Mouse (Mus musculus) heart, postnatal 14 days (tissue): Measurements from ENCODE around the gene Ube2r2. TPM values are rescaled to one million over a fixed set of nuclear protein-coding genes. Genes with fewer than 3 reads are reported as not detected.

Source experiments
- DNase-seq, 2 experiments: peaks; one replicate each; pipeline ENCODE4 v3.0.0; 2021 to 2022
- intact Hi-C: fragments of 180-260 bp; cut with DNase I; formaldehyde crosslinking; loops from one replicate; pipeline ENCODE4 v1.15.1; 2025
- long read RNA-seq, 2 experiments: library from polyadenylated mRNA; stranded (forward); transcript quantifications; one replicate each; pipeline ENCODE4 v2.0.0; 2021
- total RNA-seq, 2 experiments: library from RNA; stranded (reverse); gene quantifications; 2 replicates each; pipeline ENCODE4 v1.2.3; 2021

Ube2r2 gene
- 100 to 1,000 TPM; 121 to 132 TPM for total RNA-seq
- long read RNA-seq, experiment 1, transcript Ube2r2-201 (5 exons, 3,600 nt): major isoform, 258 of 267 reads
- long read RNA-seq, experiment 1, partial matches to known transcripts: 2 of 267 reads
- long read RNA-seq, experiment 1, other reads (novel, unspliced or antisense): 7 of 267 reads
- long read RNA-seq, experiment 2, transcript Ube2r2-201 (5 exons, 3,600 nt): major isoform, 193 of 199 reads
- long read RNA-seq, experiment 2, partial matches to known transcripts: 4 of 199 reads
- long read RNA-seq, experiment 2, other reads (novel, unspliced or antisense): 2 of 199 reads

DNA sequence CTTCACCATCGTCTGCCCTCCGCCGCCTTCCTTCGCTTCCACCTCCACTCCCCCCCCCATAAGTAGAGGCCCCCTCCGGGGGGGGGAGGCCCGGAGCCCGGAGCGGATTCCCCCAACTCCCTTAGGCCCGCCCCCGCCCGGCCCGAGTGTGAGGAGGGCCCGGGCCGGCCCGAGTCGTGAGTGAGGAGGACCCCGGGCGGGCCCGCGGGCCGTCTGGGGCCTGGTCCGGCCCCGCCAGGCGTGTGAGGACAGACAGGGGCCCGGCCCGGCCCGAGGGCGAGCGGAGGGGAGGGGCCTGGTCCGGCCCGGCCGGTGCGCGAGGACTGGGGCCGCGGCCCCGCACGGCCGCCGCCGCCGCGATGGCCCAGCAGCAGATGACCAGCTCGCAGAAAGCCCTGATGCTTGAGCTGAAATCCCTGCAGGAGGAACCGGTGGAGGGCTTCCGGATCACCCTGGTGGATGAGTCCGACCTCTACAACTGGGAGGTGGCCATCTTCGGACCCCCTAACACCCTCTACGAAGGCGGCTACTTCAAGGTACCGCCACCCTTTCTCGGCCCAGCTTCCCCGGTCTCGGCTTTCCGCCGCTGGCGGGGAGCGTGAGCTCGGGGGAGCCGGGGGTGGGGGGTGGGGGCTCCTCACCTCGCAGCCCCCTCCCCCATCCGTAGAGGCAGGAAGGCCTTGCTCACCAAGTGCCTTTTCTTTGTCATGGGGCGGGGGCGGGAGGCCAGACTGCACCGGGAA, at the start of gene Ube2r2:
Gene Ube2r2, plus strand, starts transcription at position 33 of the 743 bp plus-strand sequence.
- intact Hi-C loops: no loop called here
- DNase-seq: peak; percentile 74 to 81

- DNase-seq: no peak
- intact Hi-C loops: no loop called here
Observed at GRCm38 (mm10) chr4:41086947-41087346, 48.6 kb upstream of the Ube2r2 start.

- no peak for DNase-seq
- intact Hi-C loops: no loop called here
Observed at GRCm38 (mm10) chr4:41087459-41088298, 47.9 kb upstream of the Ube2r2 start.

GRCm38 (mm10) chr4:41089189-41089588, 46.4 kb upstream of the Ube2r2 start:
- no peak for DNase-seq
- intact Hi-C loops: no loop called here

GRCm38 (mm10) chr4:41089705-41090104, 45.8 kb upstream of the Ube2r2 start:
- intact Hi-C loops: no loop called here
- no peak for DNase-seq

- intact Hi-C loops: no loop called here
- no peak for DNase-seq
Observed at GRCm38 (mm10) chr4:41091391-41091790, 44.2 kb upstream of the Ube2r2 start.

DNA sequence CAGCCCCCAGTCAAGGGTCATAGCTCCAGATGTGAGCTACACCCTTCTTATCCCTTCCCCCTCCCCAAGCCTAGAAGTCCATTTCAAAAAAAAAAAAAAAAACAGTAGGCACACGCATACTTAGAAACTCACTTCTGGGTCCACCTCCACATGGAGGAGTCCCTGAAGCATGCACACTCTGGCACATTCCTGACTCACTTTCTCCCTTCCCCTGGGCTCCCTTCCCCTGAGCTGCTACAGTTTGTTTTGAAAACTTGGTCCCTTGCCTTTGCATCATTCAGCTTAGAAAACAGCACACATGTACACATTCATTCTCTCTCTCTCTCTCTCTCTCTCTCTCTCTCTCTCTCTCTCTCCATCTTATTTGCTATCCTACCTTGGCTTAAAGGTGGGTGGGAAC, 42.6 kb upstream of the Ube2r2 start:
- intact Hi-C loops: no loop called here
- no peak for DNase-seq

DNA sequence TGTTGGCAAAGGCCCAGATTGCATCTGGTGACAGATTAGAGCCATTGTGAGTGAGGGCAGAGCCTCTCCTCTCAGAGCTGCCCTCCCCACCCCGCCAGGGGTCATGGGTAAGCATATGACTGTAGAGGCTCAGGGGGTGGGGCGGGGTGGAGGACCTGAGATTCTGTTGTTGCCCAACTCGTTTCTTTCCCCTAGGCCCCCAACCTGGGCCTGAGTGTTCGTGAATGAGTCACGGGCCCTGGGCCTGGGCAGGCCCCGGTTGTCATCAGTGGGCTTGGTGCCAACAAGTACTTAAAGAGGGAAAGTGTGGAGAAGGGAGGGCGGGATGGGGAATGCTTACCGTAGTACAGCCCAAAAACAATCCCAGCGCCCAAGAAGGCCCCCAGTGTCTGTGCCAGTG, 41.2 kb upstream of the Ube2r2 start:
- intact Hi-C loops: no loop called here
- peak in 1 of 2 experiments; percentile 26 for DNase-seq

- intact Hi-C loops: no loop called here
- no peak for DNase-seq
Observed at GRCm38 (mm10) chr4:41096169-41096568, 39.4 kb upstream of the Ube2r2 start.

GRCm38 (mm10) chr4:41096794-41097193, 38.7 kb upstream of the Ube2r2 start:
- intact Hi-C loops: no loop called here
- no peak for DNase-seq

DNA sequence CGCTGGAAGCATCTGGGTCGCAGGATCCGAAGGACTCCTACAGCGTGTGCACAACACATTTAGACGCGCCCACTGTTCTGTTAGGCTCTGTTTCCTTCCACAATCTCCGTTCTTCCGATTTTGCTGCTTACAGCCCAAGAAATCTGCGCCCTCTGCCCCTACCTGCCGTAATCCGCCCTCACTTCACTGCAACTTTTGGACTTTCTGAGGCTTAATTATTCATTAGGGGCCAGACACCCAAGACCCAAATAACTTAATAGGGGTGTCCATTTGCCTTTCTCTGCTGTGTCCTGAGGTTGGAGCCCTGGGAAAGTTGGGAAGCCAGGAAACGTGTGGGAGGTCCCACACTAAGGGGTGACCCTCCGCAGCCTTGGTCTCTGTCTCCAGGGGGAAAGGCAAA, 38.2 kb upstream of the Ube2r2 start:
- DNase-seq: no peak
- intact Hi-C loops: no loop called here

DNA sequence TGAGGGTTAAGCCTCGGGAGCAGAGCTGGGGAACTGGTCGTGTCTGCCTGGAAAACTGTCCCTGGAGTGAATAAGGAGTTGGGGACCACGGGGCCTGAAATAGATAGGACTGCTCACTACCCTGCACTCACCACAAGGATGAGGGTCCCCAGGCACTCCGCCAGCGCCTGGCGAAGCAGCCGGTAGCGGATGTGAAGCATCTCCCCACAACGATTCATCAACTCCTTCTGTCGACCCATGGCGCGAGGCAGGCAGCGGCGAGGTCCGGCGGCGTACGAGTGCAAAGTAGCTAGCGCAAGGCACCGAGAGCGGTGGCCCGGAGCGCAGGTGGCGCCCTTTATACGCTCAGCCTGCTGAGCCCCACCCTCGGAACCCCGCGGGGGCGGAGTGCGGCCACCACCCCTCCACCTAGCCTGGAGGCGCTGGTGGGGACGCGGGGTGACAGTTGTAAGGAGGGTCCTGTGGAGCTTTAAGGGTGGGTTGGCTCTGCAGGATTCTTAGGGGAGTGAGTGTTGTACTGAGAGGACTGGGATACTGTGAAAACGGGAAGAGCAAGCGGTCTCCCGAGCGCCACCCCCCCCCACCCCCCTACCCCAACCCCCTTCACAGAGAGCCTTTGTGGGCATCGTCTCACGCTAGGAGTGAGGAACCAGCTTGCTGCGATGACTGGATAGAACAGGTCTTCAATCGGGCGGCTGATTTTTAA, 37.5 kb upstream of the Ube2r2 start, which contains the start of gene Aqp3:
Gene Aqp3, minus strand, starts transcription at position 313 of the 706 bp plus-strand sequence.
- intact Hi-C loops: no loop called here
- DNase-seq: peak; percentile 33 to 41

- intact Hi-C loops: no loop called here
- no peak for DNase-seq
Observed at GRCm38 (mm10) chr4:41098577-41098951, 37.0 kb upstream of the Ube2r2 start.

GRCm38 (mm10) chr4:41100986-41101385, 34.6 kb upstream of the Ube2r2 start:
- intact Hi-C loops: no loop called here
- no peak for DNase-seq

DNA sequence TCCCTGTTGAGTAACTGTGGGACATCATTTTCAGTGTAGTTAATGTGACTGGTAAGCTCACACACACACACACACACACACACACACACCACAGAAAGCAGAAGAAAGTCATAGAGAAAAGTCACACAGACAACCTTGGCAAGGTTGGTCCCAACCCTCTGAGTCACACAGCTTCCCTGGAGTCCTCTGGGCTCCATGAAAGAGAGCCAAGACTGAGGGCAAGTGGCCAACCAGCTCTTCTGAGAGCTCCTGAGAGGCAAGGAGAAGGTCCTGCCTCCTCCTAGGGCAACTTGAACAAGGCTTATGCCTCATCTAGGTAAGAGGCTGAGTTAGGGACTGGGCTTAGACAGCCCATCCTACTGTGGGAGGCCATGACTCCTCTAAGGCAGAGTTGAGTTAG, 32.6 kb upstream of the Ube2r2 start:
- no peak for DNase-seq
- intact Hi-C loops: no loop called here

- intact Hi-C loops: no loop called here
- no peak for DNase-seq
Observed at GRCm38 (mm10) chr4:41107440-41107839, 28.1 kb upstream of the Ube2r2 start.

- intact Hi-C loops: no loop called here
- DNase-seq: no peak
Observed at GRCm38 (mm10) chr4:41108717-41109425, 26.7 kb upstream of the Ube2r2 start.

DNA sequence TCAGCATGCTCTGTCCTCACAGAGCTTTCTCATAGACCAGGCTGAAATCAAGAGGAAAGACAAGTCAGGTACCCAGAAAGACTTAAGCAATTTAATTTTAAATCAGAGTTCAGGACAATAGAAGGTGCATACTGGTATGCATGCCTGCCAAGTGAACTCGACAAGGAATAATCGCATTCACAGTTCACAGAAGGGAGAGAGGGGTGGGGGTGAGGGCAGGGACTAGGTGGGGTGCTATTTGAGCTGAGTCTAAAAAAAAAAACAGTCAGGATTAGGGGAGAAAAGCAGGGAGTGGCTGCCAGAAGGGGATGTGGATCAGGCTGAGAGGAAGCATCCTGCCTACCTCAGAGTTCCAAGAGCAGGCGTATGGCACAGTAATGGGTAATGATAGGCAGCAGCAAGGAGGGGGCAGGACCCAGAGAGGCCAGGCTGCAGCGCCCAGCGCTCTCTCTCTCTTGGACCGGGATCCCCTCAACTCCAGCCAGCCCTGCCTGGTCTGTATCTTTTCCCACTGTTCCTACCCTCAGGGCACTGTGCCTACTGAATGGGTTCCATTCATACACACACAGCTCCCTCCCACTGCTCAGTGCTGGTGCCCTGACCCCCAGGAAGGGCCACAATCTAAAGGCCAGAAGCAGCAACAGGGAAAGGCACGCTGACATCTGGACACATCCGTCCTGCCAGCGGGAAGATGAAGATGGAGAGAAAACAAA, 21.0 kb upstream of the Ube2r2 start:
- intact Hi-C loops: loop anchor here (10.0 kb wide), 1 partner anchor 340 kb away; no protein-coding TSS in a partner anchor
- no peak for DNase-seq

DNA sequence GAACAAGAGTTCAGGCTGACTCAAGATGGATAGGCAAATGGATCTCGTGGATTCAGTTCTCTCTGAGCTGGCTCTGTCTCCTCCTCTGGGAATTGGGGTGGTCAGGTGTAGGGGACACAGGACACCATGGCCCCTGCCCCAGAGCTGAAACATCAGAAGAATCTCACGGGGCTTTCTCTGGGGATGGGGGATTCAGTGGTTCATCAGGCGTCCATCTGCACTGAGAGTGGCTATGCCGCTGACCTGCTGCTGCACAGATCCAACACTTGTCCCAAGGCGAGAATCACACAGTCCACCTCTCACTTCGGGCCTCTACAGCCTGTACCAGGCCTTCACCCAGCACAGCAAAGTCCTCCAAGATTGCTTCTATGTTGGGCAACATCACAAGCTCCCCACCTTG, 20.5 kb upstream of the Ube2r2 start:
- intact Hi-C loops: loop anchor here (10.0 kb wide), 1 partner anchor 340 kb away; no protein-coding TSS in a partner anchor
- no peak for DNase-seq
